Mouse (Mus musculus) brain, embryonic 18.5 days (tissue): ENCODE data around the gene Slc11a2.

Source experiments
- DNase-seq: peaks from one replicate; pipeline ENCODE4 v3.0.0-alpha.2; 2012; ENCODE audit warnings: low read depth, low spot score

Gene Slc11a2

DNA sequence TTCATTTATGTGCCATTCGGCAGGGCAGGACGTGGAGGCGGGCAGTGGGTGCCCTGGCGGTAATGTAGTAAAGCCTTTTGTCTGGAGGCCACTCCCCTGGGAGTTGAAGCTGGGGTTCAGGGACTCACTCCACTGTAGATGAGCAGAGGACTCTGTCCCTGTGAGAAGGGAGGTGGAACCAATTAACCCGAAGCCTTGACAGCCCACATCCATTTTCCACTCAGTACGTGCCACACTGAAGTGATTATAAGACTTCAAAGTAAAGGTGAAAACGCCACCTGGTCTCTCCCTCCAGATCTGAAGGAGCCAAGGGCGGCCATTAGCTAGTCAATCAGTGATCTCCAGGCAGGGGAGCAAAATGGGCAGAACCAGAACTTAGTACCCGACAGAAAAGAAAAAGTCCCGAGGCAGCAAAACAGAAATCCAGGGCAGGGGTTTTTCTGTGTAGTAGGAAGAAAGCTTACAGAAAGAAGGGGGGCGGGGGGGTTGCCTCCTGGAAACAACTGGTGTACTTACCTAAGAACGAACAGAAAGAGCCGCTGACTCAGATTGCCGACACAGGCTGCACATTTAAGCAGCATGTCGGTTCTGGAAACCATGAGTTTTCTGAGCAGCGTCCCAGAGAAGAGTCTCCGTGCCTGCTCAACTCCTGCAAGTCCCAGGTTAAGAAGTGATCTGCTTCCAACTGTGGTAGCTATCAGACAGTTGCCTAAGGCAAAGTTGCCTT, at the start of gene Slc11a2:
Gene Slc11a2, minus strand, starts transcription at position 677 of the 727 bp plus-strand sequence.
- DNase-seq = no peak

DNA sequence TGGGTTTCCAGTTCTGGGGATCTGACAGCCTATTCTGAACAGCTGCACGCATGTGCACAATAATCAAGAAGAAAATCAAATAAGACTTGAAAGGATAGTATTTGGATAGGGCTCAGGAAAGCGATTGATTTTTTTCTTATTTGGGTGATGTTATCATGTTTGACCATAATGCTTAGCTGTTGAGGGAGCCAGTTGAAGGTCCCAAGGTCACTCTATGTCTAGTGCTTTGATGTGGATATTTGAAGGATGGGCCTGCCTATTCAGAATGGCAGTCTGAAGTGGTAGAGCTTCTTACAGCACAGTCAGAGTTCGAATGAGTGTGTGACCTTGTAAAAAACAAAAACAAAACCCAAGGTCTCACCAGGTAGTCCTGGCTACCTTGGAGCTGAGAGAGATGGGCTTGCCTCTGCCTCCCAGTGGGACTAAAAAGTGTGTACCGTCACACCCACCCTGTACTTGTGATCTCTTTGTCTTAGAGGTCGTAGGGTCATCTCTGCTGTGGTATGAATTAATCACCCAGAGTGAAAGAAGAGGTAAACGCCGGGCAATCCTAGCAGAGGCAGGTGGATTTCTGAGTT, 49.1 kb upstream of the Slc11a2 start:
- no peak for DNase-seq

DNA sequence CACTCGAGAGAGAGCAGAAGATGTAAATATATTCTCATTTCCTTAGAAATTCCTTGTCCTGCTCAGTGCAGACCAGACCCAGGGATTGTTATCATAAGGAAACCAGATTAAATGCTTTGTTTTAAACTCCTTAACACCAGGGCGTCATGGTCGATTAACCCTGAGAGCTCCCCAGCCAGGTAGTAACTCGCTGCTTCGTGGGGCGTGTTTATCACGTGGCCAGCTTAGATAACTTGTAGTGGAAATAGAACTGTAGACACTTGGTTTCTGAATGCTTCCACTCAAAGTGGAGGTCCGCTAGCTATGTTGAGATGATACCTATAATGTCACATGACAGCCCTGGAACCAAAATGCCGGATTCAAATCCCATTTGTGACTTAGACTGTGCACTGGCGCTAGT, 45.2 kb upstream of the Slc11a2 start:
- no peak for DNase-seq

DNA sequence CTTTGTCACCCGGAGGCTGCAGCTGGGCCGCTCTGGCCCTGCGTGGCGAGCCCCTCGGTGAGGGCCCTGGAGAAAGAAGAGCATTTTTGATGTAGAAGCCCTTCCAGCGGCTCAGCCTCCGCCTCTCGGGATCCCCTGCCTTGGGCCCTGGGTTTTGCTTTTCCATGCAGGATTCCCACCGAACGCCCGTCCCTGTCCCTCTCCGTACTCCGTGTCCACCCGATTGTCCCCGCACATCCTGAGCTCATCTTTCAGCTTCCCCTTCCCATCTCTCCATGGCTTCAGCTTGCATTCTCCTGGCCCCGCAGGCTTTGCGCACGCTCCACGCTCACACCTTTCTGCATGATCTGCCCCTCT, 44.3 kb upstream of the Slc11a2 start:
- no peak for DNase-seq

DNA sequence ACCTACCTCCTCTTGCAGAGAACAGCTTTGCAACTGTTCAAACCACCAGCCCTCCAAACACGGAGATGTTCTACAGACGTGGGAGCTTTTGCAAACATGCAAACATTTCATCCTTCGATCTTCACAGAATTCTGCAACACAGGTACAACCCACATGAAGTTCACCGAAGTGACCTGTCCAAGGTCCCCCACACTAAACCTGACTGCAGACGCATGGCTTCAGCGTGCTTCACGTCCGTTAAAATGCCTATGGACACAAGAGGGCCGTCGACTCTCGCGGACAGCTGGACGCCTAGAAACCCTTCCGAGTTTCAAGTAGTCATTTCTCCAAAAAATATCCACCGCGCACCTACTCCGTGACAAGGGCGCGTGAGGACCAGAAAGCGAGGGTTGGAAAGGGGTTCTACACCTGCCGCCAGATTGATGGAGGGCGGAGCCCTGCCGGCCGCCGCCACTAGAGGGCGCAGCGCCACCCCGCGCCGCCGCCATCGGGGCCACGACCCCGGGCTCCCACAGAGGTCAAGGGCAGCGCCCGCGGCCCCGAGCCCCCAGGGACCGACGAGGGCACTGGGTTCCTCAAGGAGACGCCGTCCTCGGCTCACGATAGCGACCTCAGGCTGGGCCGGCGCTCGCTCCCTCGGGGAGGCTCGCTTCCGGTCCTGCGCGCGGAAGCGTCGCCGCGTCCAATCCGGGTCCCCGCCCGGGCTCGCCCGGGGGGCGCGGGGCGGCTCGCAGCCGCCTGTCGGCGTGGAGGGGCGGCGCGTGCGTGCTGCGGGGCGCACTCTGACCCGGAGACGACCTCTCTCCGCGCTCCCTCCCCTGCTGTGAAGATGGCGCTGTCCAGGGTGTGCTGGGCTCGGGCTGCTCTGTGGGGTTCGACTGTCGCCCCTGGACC, 43.7 kb upstream of the Slc11a2 start, which contains the start of gene Letmd1:
Gene Letmd1, plus strand, starts transcription at position 729 of the 894 bp plus-strand sequence.
- DNase-seq = peak; percentile 83

DNA sequence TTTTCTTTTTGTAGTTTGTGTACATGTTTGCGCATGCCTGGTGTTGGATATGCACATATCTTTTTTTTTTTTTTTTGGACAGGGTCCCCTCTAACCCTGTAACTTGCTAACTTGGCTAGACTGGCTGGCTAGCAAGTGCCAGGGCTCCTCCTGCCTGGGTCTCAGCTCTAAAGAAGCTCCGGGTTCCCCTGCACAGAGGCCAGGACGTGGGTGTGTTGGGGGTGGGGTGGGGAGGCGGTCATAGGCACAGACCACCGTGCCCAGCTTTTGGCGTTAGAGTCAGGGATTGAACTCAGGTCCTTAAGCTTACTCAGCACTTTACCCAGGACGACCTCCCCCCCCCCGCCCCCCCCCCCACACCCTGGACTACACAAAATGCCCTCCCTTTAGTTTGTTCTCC, 42.9 kb upstream of the Slc11a2 start:
- DNase-seq = no peak

DNA sequence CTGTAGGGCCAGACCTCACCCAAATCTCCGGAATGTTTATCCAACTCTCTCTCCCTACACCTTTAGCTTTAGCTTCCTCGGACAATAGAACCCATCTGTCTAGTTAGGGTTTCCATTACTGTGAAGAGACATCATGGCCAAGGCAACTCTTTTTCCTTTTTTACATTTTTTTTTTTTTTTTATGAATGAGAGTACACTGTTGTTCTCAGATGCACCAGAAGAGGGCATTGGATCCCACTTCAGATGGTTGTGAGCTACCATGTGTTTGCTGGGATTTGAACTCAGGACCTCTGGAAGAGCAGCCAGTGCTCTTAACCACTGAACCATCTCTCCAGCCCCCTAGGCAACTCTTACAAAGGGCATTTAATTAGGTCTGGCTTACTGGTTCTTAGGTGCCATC, 40.6 kb upstream of the Slc11a2 start:
- DNase-seq = no peak

DNA sequence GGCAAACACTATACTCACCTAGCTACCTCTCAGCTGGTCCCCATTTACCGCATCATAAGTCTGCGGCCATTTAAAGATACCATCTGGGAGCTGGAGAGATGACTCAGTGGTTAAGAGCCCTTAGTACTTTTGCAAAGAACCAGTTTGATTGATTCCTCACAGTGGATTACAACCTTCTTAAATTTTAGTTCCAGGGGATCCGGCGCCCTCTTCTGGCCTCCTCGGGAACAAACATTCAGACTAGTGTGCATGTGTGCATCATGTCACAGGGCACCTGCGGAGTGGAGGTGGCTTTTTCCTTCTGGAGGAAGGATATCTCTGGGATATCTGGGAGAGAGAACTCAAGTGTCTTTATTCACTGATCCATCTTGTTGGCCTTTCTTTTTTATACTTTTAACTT, 38.8 kb upstream of the Slc11a2 start:
- DNase-seq = no peak

DNA sequence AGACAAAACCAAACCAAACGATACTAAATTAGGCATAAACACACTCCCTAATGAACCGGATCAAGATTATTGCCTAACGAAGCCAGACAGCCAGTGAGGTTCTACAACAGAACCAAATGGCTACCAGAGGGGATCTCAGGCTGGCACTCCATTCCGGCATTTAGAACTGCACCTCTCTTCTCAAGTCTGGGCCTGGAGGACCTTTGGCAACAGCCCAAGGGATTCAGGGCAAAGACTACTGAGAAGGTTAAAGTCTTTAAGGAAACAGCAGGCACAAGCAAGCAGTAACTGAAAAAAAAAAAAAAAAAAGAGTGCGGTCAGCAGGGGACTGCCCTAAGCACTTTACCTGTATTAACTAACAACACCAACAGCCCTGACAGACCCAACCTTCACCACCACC, 37.2 kb upstream of the Slc11a2 start:
- no peak for DNase-seq

DNA sequence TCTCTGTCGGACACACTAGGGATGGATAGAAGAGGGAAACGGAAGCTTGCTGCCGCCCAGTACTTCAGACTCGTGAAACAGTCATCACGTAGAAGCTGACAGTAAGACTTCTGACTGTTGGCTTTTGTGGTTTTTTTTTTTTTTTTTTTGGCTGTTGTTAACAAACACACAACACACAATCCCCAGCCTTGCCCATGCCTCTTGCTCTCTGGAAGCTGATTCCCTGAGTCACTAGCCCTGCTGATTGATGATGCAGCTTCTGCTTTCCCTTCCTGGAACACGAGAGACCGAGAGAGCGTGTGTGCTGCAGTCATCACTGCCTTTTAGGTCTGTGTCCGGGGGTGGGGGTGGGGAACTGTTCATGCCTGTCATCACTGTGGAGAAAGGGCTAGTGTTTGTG, 36.8 kb upstream of the Slc11a2 start:
- DNase-seq = no peak

DNA sequence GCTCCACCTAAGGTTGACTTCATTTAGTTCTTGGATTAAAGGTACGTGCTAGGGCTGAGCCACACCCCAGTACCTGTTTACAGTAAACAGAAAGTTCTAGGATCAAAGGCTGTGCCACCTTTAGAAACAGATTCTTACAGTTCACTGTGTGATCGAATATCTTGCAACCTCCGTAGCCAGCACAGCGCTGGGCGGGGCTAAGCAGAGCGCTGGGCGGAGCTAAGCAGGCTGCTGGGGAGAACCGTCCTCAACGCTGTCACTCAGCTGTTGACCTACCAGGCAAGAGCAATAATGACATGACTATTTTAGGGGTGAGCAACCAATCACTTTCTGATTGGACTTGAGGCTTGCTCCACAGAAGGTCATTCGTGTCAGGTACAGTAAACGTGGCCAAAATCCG, 36.1 kb upstream of the Slc11a2 start:
- DNase-seq = no peak

DNA sequence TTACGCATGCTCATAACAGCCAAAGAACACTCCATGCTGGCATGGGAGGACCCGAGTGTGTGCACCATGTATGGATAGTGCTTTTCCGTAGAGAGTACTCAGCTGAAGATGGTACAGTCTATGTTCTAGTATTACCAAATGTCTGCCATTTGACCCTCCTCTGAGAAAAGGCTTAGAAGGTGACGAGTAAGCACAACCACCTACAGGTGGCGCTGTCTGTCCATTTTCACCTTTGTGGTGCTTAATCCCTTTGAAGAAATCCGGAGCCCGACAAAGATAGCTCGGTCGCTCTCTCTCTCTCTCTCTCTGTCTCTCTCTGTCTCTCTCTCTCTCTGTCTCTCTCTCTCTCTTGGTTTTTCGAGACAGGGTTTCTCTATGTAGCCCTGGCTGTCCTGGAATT, 33.2 kb upstream of the Slc11a2 start:
- no peak for DNase-seq

DNA sequence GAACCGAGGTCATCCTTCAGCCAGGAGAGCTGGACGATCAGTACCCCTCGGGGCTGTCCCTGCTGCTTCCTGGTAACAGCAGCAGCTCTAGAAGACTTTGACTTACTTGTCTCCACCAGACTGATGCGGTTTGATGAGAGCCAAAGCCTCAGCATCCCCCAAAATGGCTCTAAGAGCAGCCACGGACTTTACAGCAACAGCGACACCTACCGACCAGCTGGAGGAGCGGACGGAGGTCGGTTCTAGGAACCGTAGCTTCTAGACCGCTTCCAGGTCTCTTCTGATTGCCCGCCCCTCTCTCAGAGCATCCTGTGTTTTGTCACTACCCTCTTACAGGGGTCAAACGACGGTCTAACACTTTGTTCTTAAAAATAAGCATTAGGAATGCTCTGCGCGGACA, 32.5 kb upstream of the Slc11a2 start:
- DNase-seq = peak; percentile 45

DNA sequence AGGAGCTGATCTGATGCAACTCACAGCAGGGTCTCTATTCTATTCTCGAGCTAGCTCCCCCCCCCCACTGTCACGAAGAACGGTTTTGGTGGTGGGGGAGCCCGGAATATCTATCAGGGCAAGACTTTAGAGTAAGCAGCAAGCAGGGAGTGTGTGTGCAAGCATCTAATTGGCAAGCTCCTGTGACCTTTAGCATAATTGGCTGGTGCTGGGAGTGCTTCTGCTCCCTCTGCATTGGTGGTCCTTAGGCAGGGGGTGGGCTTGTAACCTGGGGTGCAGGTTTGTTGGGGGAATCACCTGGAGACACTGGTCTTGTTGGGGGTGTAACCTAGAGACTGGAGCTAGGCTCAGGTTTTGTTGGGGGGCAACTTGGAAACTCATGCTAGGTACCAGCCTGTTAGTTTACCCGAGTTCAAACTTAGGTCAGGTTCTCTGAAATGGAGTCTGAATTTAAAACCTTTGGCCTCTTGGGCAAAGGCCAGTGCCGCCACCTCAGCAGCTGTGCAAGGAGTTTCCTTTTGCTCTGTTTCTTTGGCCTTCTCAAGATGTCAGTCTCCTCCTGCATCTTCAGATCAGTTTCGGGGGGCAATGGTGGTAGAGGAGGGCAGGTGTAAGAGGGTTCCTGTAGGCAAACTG, 31.6 kb upstream of the Slc11a2 start:
- no peak for DNase-seq

DNA sequence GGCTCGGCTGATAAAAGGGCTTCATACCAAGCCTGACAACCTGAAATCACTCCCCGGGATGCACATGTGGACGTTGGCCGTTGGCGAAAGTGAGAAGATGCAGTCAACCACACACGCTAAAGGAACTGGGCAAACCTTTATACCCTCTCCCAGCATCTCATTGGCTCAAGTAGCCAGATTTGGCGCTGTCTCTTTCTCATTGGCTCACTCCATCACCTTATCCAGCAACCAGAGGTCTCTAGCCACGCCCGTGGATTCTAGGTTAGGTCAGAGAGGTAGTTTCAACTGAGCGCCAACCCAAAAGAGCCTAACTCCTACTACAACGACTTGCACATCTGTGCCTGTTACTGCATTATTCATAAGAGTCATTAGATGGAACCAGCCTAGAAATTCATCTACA, 27.6 kb upstream of the Slc11a2 start:
- DNase-seq = no peak

DNA sequence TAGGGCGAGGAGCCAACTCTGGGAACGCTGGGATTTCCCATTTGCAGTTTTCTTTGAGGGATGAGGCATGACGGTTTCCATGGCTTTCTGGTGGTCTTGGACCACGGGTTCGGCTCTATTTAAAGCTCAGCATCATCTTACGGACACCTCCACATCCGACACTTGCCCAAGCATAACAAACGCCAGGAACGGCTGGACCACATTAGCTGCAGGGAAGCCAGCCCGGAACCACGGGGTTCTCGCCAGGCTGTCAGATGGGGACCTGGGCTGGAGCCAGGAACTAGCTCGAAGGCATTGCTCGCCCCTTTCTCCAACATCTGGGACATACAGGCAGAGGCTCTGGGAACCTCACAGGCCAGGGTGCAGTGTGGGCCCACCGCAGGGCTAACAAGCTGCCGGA, 26.4 kb upstream of the Slc11a2 start:
- no peak for DNase-seq

DNA sequence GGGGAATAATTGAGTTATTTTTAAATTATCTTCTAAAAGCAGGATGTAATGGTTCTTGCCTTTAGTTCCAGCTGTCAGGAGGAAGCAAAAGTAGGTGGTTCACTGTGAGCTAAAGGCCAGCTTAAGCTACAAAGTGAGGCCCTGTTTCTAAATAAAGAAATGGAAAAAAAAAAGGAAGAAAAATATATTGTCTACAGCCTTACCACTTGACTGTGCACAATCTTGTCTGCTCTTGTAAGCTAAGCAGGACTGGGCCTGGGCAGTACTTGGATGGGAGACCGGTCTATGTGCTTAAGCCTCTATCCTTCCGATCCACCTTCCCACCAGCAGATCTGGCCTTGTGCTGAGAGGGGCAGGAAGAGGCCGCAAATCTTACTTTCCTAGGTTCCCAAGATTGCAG, 24.6 kb upstream of the Slc11a2 start:
- DNase-seq = no peak

DNA sequence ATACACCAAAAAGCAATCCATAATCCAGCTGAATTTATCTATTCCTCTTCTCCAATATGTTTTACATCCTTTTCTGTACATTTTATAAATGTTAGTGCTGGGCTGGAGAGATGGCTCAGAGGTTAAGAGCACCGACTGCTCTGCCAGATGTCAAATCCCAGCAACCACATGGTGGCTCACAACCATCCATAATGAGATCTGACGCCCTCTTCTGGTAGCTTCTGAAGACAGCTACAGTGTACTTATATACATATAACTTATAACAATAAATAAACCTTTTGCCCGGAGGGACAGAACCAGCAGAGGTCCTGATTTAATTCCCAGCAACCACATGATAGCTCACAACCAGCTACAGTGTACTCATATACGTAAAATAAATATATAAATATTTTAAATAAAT, 23.7 kb upstream of the Slc11a2 start:
- no peak for DNase-seq

DNA sequence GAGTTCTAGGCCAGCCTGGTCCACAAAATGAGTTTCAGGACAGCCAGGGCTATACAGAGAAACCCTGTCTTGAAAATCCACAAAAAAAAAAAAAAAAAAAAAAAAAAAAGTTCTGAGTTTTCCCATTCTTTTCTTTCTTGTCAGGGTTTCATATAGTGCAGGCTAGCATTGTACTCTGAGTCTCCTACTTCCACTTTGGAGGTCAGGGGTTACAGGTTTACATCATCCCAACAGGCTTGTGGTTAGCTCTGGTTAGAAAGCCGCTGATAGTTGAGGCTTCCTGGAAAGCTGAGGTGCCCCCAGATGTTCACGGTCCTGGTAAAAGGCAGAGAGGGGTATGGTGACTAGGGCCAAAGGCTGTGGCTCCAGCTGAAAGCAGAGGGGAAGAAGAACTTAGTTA, 22.0 kb upstream of the Slc11a2 start:
- DNase-seq = no peak

DNA sequence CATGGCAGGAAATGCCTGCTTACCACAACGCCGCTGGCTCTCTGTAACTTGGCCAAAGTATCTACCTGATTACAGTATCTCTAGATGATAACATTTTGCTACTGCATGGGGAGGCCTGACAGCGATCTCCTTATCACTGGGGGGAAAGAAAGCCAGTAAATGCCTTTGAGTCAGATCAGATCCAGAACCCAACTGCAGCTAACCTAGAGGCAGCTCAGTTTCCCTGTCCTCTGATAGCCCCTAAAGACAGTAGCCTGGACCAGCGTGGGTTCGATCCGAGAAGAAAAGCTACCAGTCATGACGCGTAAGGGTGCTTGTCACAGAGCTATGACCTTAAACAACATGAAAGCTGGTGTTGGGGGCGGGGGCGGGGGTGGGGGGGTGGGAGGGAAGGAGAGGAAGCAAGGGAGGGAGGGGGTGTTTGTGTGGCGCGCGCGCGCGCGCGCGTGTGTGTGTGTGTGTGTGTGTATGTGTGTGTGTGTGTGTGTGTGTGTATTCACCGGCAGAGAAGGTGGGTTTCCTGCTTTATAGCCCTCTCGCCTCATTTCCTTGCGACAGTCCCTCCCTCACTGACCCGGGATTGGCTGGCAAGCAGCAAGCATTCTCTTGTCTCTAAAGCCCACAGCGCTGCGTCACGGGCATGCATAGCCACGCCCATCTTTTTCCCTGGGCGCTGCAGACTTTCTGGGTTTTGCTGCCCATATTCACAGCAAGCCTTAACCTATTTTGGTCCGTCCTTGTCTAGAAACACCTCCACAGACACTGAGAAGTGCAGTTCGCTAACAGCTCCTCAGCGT, 18.5 kb upstream of the Slc11a2 start:
- DNase-seq = peak; percentile 92

DNA sequence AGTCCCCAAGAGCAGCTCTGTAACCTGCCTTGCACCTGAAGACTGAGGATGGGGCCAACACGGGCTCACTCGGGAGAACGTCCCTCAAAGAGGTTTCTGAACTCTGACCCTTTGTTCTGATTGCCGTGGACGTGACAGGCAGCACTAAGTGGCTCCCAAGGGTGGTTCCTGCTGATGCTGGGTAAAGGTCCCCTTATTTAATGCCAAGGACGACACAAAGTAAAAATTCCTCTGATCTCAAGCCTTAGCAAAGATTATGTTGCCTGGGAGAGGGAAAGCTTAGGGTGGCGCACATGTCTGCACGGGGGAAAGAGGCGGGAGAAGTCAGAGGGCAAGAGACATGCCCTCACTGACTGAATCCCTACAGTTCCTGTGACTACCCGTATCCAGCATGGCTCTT, 11.6 kb upstream of the Slc11a2 start:
- DNase-seq = no peak
